In the genomic region with DNA sequence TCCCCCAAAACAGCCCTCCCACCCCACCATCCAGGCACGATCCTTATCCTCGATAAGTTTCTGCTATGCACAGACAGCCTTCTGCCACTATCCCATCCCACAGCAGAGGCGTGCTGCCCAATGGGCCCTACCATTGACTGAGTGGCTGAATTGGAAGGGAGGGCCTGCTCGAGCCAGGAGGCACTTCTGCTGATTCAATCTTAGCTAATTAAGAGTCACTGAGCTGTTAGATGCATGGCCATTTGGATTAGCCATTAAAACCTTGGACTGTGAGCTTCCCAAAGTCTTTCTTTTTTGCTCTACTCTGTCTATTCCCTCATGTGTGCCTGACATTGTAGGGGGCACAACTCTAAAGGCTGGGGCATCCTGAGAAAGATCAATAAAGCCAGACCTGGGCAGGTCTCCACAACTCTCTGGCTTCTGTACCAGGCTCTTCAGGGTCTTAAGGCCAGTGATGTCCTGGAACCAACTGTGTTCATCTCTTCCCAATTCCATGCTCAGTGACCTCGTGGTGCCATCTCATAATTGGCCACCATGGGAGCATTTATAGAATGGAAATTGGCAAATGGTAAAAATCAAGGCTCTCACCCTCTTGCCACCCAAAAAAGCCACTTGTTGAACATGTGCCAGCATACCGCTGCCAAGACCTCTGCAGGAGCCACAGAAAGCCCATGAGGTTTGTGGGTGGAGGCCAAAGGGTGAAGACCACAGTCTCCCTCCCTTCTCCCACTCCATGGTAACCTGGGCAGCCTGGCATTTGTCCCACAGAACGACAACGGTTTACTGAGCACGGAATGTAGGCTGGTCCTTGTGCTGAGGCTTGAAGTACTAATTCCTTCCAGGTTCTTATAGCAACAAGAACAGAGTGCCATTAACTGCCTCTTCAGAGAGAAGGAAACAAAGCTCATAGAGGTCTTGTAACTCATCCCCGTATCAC, we compare ENCODE assay signal across 10 mouse cellular contexts.
A peak's percentile ranks its signal among the peaks of the same experiment; 100 is the strongest.
DNase-seq lines count a peak whose midpoint lies in the region; ATAC-seq and TF ChIP-seq lines count a peak whose summit lies in the region.
"Had no signal": no experiment of that assay in that cellular context is flagged by ENCODE, and none has a peak within 500 bp of the region (broad histone marks: within the 10 kb centered on the region; RNA-seq: fewer than 3 reads in every experiment).

No protein-coding gene starts in this region.

- WGBS in hindbrain, embryonic 13.5 days: 70% methylated on average over 10 of the region's 10 CpGs
- 81% methylated on average over 10 of the region's 10 CpGs for WGBS in hindbrain, embryonic 11.5 days
- 41% methylated on average over 10 of the region's 10 CpGs for WGBS in hindbrain, postnatal 0 days
- WGBS in thymus, adult 2 months: 47% methylated on average over 10 of the region's 10 CpGs

- H3K9me3 ChIP-seq in hindbrain, embryonic 13.5 days: no peaks in the 10 kb centered on the region
- no peaks in the 10 kb centered on the region for H3K9me3 ChIP-seq in hindbrain, embryonic 11.5 days (ENCODE audit: control insufficient read depth, low read length)
- no peaks in the 10 kb centered on the region for H3K9me3 ChIP-seq in hindbrain, postnatal 0 days (ENCODE audit: low read length)

- no peak for TF ChIP-seq POLR2A in thymus, adult 2 months (IDR thresholded peaks at IDR 0.05; ENCODE audit: control insufficient read depth, extremely low read depth, insufficient read depth, low read length, poor library complexity)

- no peaks in the 10 kb centered on the region for H3K27me3 ChIP-seq in hindbrain, embryonic 13.5 days
- no peaks in the 10 kb centered on the region for H3K27me3 ChIP-seq in hindbrain, embryonic 11.5 days (ENCODE audit: control insufficient read depth, insufficient read depth, low read length)
- no peaks in the 10 kb centered on the region for H3K27me3 ChIP-seq in hindbrain, postnatal 0 days (ENCODE audit: insufficient read depth, low read length)
- H3K27me3 ChIP-seq in thymus, adult 2 months (ENCODE audit: control insufficient read depth, insufficient read depth, low read length): no peaks in the 10 kb centered on the region

- H3K9ac ChIP-seq in hindbrain, embryonic 13.5 days: no peak overlapping the region
- H3K9ac ChIP-seq in hindbrain, embryonic 11.5 days (ENCODE audit: low read depth, low read length): no peak overlapping the region
- no peak overlapping the region for H3K9ac ChIP-seq in hindbrain, postnatal 0 days (replicated peaks; ENCODE audit: low read length)

- ATAC-seq in hindbrain, embryonic 13.5 days (ENCODE audit: low FRiP score): peak; percentile 61; the same call in 1 of the 2 replicates
- no peak for ATAC-seq in hindbrain, embryonic 11.5 days (ENCODE audit: low FRiP score)
- ATAC-seq in hindbrain, postnatal 0 days: peak; percentile 62
- ATAC-seq: inflammation-experienced regulatory T-cells, adult 6 months had no signal

- 0 out of 2 replicates have a peak, but pooled peaks cover 7% of the 10 kb centered on the region for H3K4me1 ChIP-seq in hindbrain, embryonic 13.5 days (replicated peaks)
- no peaks in the 10 kb centered on the region for H3K4me1 ChIP-seq in hindbrain, embryonic 11.5 days (replicated peaks; ENCODE audit: control insufficient read depth, insufficient read depth, low read length)
- H3K4me1 ChIP-seq in hindbrain, postnatal 0 days (ENCODE audit: insufficient read depth, low read length): no peaks in the 10 kb centered on the region
- no peaks in the 10 kb centered on the region for H3K4me1 ChIP-seq in thymus, adult 2 months (replicated peaks; ENCODE audit: control insufficient read depth, insufficient read depth, low read length)

- DNase-seq in hindbrain, embryonic 11.5 days (ENCODE audit: low spot score): no peak
- DNase-seq in Muller cell, postnatal 12 days (ENCODE audit: inconsistent ontology term): peak; percentile 96
- DNase-seq in hindbrain, postnatal 0 days (ENCODE audit: low spot score): peak; percentile 73
- DNase-seq in kidney, postnatal 4 days: peak; percentile 73 to 84
- no peak for DNase-seq in spleen, postnatal 36 days (ENCODE audit: low spot score in 2 of 2)
- no peak for DNase-seq in adipocyte (ENCODE audit: low spot score)
- DNase-seq in thymus, adult 2 months: no peak
- DNase-seq: right cerebral cortex, postnatal 25 days had no signal

- no peak for TF ChIP-seq CTCF in hindbrain, postnatal 0 days (IDR thresholded peaks at IDR 0.05; ENCODE audit: low read depth)
- no peak for TF ChIP-seq CTCF in thymus, adult 2 months (IDR thresholded peaks at IDR 0.05; ENCODE audit: borderline replicate concordance, control insufficient read depth, extremely low read depth, insufficient read depth, low read length, poor library complexity)

- H3K4me2 ChIP-seq in hindbrain, embryonic 13.5 days: no peak overlapping the region
- H3K4me2 ChIP-seq in hindbrain, embryonic 11.5 days (replicated peaks; ENCODE audit: low read depth, low read length): no peak overlapping the region
- H3K4me2 ChIP-seq in hindbrain, postnatal 0 days (ENCODE audit: low read depth, low read length): no peak overlapping the region

- H3K4me3 ChIP-seq in hindbrain, embryonic 13.5 days: no peak overlapping the region
- H3K4me3 ChIP-seq in hindbrain, embryonic 11.5 days (ENCODE audit: low read depth, low read length): no peak overlapping the region
- no peak overlapping the region for H3K4me3 ChIP-seq in hindbrain, postnatal 0 days (ENCODE audit: low read length)
- H3K4me3 ChIP-seq in thymus, adult 2 months (ENCODE audit: control insufficient read depth, insufficient read depth, low read length): no peak overlapping the region

- H3K27ac ChIP-seq in hindbrain, embryonic 13.5 days: no peak overlapping the region
- no peak overlapping the region for H3K27ac ChIP-seq in hindbrain, embryonic 11.5 days (ENCODE audit: low read depth, low read length)
- no peak overlapping the region for H3K27ac ChIP-seq in hindbrain, postnatal 0 days
- no peak overlapping the region for H3K27ac ChIP-seq in thymus, adult 2 months (ENCODE audit: control insufficient read depth, insufficient read depth, low read length)

- H3K36me3 ChIP-seq in hindbrain, embryonic 13.5 days: no peaks in the 10 kb centered on the region
- H3K36me3 ChIP-seq in hindbrain, embryonic 11.5 days (ENCODE audit: control insufficient read depth, insufficient read depth, low read length): no peaks in the 10 kb centered on the region
- no peaks in the 10 kb centered on the region for H3K36me3 ChIP-seq in hindbrain, postnatal 0 days (ENCODE audit: insufficient read depth, low read length)
- no peaks in the 10 kb centered on the region for H3K36me3 ChIP-seq in thymus, adult 2 months (ENCODE audit: control insufficient read depth, insufficient read depth, low read length)

Comparison
In these comparisons a context has a peak if more than half of its experiments do, and no peak if none do; other contexts are left out.
1. DNase-seq: peak in Muller cell, postnatal 12 days (single experiment), hindbrain, postnatal 0 days (single experiment) and kidney, postnatal 4 days (2 of 2); none in hindbrain, embryonic 11.5 days (single experiment), spleen, postnatal 36 days (0 of 2), adipocyte (single experiment) and thymus, adult 2 months (single experiment).